Mouse (Mus musculus) C2C12 (cell line): Measurements from ENCODE around the gene Plpp6.

Experiments used
- CTCF ChIP-seq: IDR thresholded peaks from one replicate; pipeline ENCODE4 v1.5.1; 2011; ENCODE audit not compliant: control insufficient read depth, insufficient read depth, insufficient read length
- MYOG ChIP-seq: IDR thresholded peaks from one replicate; pipeline ENCODE4 v1.6.1; 2011; ENCODE audit not compliant: control insufficient read depth, insufficient read length; ENCODE audit errors: extremely low read depth
- USF1 ChIP-seq: IDR thresholded peaks from one replicate; pipeline ENCODE4 v1.6.1; 2011; ENCODE audit warnings: low read depth, mild to moderate bottlenecking, control low read depth, moderate library complexity

DNA sequence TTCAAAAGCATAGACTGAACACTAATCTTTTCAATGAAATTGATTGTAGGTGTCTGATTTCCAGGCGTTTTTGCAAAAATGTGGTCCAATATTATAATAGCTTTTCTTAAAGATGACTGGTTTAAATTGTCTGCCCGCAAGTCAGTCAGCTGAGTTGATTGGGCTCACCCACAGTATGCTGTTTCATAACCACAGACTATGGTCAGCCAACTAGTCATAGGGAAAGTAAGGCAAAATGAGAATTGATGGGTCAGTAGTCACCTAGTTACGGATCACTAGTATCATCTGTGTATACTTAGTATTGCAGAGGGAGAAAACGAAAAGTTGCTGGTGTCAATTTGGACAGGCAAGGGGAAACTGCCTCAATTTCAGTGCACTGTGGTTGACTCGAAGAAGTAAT lies 27.6 kb downstream of the Plpp6 start:
- TF ChIP-seq CTCF (no peak), MYOG (no peak), USF1 (no peak)
